Mouse (Mus musculus) lung, postnatal 0 days (tissue): ENCODE results near the gene Ncor2.

Experiments
- CTCF ChIP-seq: IDR thresholded peaks from 2 replicates; pipeline ENCODE4 v1.5.1; 2016; ENCODE audit warnings: antibody characterized with exemption, mild to moderate bottlenecking
- EP300 ChIP-seq: IDR thresholded peaks from 2 replicates; pipeline ENCODE4 v1.6.1; 2016; ENCODE audit warnings: antibody characterized with exemption, mild to moderate bottlenecking, control low read depth

- TF ChIP-seq CTCF (no peak), EP300 (no peak)
Observed at GRCm38 (mm10) chr5:125155451-125155850, 23.6 kb downstream of the Ncor2 start.
